Mouse (Mus musculus) lung, adult 2 months (tissue): ENCODE results near the gene Fli1. TPM values are rescaled to one million over a fixed set of nuclear protein-coding genes. Genes with fewer than 3 reads are reported as not detected.
A peak's percentile ranks its signal among the peaks of the same experiment; 100 is the strongest.

ENCODE experiments used
- DNase-seq: peaks from one replicate; pipeline ENCODE4 v3.0.0; 2022
- H3K4me1 ChIP-seq: fragments of 200-500 bp; 2 replicates; pipeline ENCODE4 v1.6.1; 2011; ENCODE audit warnings: low read length; ENCODE audit not compliant: control insufficient read depth, insufficient read depth
- H3K4me3 ChIP-seq: fragments of 200-500 bp; replicated peaks from 2 replicates; pipeline ENCODE3; 2011; ENCODE audit warnings: low read depth, mild to moderate bottlenecking, control low read depth, low read length; ENCODE audit errors: extremely low read depth
- CTCF ChIP-seq: fragments of 200-500 bp; IDR thresholded peaks from 2 replicates; pipeline ENCODE4 v1.5.1; 2011; ENCODE audit warnings: mild to moderate bottlenecking, low read length, control low read depth; ENCODE audit not compliant: insufficient read depth
- POLR2A ChIP-seq: fragments of 200-500 bp; IDR thresholded peaks from 2 replicates; pipeline ENCODE4 v1.6.1; 2011; ENCODE audit warnings: low read depth, mild to moderate bottlenecking, control low read depth, low read length, borderline replicate concordance; ENCODE audit errors: extremely low read depth
- WGBS: fragments of 180-500 bp; shearing (Covaris S2); methylation state at CpG from one replicate; pipeline ENCODE4 v1.1.7; 2018; 5-methylcytosine and 5-hydroxymethylcytosine counted together
- polyA plus RNA-seq: library from polyadenylated mRNA; depleted of rRNA; stranded (reverse); fragments of >200 nt; gene quantifications from 2 replicates; pipeline ENCODE4 v1.2.3, GENCODE M21; 2012

Fli1 gene
- polyA plus RNA-seq, 1 experiment, result 14.1 TPM

DNA sequence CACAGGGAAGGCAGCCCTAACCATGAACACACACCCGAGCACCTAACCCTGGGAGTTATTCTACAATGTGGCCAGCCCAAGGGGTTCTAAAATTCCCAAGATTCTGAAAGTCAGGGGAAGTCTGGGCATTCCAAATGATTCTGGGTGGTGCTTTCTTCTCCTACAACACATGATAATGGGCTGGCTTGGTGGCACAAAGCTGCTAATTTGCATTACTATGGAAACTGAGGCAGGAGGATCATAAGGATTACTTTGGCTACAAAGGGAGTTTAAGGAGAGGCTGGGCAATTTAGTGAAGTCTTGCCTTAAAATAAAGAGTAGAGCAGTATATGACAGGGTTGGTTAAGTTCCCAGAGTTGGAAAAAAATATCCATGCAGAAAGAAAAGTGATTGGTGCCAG lies 127.7 kb downstream of the Fli1 start:
- TF ChIP-seq POLR2A (no peak), CTCF (no peak)
- peaks cover 3% of the 10 kb centered on the region; the same call in 1 of the 2 replicates for H3K4me1 ChIP-seq
- DNase-seq, result no peak
- WGBS, result 86% methylated on average over 1 of the region's 1 CpGs
- H3K4me3 ChIP-seq, result no peak overlapping the region

DNA sequence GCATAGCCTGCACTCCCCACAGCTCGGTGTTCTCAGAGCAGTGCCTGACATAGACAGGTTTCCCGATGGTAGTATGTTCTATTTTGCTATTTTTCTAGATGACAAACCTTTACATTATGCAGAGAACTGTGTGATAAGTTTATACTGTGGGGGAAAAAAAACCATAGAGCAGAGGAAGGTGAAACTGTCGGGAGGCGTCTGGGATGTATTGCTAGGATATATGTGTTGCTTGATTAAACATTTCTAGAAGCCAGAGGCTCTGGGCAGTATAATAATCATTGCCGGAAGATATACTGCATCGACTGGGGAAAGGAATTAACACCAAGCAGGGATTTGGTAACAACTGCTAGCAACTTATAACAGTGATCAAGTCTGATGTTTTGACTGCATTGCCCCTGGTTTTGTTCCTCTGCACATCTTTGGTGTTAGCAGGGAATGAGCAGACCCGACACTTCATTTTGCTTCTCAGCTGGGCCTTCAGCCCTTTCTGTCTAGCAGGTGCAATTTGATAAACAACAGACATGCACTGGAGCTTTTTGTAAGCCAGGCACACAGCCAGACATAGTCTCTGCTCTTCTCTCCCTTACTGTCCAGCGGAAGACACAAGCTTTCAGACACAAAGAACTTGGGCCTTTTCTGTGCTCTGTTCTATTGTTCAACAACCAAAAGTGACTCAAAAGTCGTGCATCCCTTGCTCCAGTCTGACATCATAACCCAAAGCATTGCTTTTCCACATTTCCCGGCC lies 129.7 kb downstream of the Fli1 start:
- TF ChIP-seq POLR2A, result no peak
- TF ChIP-seq CTCF, result no peak
- 60% methylated on average over 10 of the region's 10 CpGs for WGBS
- peaks cover 3% of the 10 kb centered on the region; the same call in 1 of the 2 replicates for H3K4me1 ChIP-seq
- H3K4me3 ChIP-seq, result no peak overlapping the region
- no peak for DNase-seq

DNA sequence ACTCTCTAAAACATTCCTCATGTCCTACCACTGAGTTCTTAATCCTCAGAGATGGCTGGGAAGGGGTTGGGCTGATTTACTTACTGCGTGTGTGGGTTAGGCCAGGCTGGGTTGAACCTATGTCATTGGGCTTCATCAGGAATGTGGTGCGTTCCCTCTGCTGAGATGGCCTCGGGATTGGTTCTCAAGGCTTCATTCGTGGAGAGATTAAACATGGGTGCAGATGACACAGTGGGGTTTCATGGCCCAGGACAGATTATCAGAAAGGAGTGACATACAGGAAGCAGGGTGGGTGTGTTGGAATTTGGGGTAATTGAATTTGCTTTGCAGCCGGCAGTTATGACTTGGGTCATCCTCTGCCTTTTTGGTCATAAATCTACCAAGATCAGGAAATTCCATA lies 131.2 kb downstream of the Fli1 start:
- Histone ChIP-seq H3K4me3 (no peak overlapping the region), H3K4me1 (peaks cover 3% of the 10 kb centered on the region; the same call in 1 of the 2 replicates)
- TF ChIP-seq CTCF (no peak), POLR2A (no peak)
- no peak for DNase-seq
- WGBS, result 82% methylated on average over 5 of the region's 5 CpGs

DNA sequence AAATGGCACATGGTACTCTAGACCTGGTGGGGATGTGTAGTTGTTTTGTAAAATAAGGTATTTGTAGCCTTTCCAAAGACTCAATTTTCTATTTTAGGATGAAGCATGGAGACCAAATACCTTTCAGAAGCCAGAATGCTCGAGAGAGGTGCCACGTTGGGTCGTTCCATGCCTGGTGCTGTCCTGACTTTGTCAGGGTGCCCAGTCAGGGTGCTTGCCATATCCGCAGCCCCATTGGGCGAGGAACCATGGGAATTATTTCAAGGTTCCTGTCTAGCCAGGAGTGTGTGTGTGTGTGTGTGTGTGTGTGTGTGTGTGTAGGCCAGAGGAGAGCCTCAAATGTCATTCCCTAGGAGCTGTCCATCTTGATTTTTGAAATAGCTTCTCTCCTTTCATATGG lies 132.0 kb downstream of the Fli1 start:
- TF ChIP-seq POLR2A (no peak), CTCF (no peak)
- DNase-seq, result no peak
- H3K4me3 ChIP-seq, result no peak overlapping the region
- WGBS, result 91% methylated on average over 5 of the region's 5 CpGs
- peaks cover 3% of the 10 kb centered on the region; the same call in 1 of the 2 replicates for H3K4me1 ChIP-seq

DNA sequence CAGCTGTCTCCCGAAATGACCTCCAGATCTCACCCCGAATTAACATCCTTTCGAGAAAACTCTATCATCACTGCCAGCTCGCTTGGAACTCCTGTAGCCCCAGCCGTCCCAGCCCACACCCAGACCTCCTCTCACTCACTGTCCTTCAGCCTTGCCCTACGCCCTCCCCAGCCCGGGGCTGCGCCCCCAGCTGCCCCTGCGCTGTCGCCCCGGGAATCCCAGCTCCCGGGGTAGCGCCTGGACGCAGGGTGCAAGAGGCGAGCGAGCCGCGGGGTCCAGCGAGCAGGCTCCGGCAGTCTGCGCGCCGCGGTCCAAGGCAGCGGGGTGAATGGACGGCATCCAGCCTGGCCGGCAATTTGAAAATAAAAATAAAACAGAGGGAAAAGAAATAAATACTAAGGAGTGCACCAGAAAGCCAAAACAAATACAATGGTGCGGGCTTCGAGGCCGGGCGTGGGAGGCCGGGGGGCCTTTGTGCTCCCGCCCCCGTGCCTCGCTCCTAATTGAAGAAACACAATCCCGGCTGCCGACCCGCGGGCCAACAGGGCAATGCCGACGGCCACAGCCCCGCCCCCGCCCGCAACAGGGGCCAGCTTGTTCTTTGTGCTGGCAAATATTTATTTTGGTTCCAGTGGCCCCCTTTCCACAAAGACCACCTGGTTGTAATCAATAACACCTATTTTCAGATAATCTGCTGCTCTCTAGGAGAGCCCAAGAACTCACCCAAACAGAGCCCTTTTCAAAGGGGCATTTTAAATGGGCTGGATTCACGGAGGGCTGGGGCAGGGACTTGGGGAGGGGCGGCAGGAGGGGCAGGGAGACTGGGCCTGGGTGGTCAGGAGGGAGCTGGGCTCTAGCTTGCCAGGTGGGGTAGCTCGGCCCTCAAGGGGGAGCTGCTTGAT lies 133.3 kb downstream of the Fli1 start:
- H3K4me3 ChIP-seq, result peak overlapping the region; percentile 6
- no peak for DNase-seq
- no peak for TF ChIP-seq CTCF
- 5% methylated on average over 47 of the region's 47 CpGs for WGBS
- peaks cover 3% of the 10 kb centered on the region; the same call in 1 of the 2 replicates for H3K4me1 ChIP-seq

DNA sequence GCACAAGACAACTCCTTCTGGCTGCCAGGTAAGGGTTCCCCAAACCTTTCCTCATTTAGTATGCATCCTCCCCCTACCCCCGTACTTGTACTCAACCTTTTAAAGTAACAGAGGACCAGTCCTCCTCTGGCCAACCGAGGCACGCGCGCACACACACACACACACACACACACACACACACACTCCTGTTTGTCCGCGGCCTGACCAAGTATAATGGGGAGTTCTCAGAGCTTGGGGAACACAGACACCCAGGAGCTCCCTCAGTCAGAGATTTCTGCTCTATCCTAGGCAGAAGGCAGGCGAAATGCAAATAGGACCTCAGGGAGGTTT lies 134.0 kb downstream of the Fli1 start:
- no peak for DNase-seq
- no peak for TF ChIP-seq POLR2A
- TF ChIP-seq CTCF, result no peak
- H3K4me3 ChIP-seq, result peak overlapping the region; percentile 5
- 44% methylated on average over 8 of the region's 8 CpGs for WGBS
- no peaks in the 10 kb centered on the region; the same call in 1 of the 2 replicates for H3K4me1 ChIP-seq

DNA sequence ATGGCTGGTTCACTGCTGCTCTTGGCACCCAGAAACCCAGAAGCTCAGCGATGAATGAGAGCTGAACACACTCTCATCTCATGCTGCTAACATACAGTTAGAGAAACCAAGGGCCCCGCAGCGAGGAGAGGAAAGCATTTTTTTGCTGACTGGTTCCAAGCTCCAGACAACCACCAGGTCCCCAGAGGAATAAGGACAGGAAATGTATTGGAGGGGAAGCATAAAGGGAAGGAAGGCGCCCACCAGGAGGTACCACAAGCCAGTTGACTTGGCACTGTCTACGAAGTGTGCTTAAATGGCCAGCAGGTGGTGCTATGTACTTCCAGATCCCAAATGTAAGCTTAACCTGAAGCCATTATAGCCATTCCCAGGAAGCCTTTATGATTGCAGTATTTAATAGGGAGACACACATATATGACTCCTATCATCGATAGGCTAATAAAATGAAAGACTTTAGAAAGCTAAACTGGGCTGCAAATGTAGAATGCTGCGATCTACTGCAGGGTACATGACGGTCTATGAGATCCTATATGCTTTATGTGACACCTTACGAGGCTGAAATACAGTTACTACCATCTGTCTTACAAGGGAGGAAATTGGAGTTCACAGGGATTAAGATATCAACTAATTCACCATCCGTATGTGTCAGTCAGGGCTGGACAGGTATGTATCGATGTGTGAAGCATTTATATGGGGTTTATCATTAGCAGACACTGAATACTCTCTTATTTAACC lies 137.3 kb downstream of the Fli1 start:
- TF ChIP-seq CTCF, result peak; percentile 72
- no peak for TF ChIP-seq POLR2A
- peaks cover 6% of the 10 kb centered on the region; the same call in 1 of the 2 replicates for H3K4me1 ChIP-seq
- DNase-seq, result peak; percentile 37
- WGBS, result 38% methylated on average over 11 of the region's 11 CpGs
- H3K4me3 ChIP-seq, result no peak overlapping the region

DNA sequence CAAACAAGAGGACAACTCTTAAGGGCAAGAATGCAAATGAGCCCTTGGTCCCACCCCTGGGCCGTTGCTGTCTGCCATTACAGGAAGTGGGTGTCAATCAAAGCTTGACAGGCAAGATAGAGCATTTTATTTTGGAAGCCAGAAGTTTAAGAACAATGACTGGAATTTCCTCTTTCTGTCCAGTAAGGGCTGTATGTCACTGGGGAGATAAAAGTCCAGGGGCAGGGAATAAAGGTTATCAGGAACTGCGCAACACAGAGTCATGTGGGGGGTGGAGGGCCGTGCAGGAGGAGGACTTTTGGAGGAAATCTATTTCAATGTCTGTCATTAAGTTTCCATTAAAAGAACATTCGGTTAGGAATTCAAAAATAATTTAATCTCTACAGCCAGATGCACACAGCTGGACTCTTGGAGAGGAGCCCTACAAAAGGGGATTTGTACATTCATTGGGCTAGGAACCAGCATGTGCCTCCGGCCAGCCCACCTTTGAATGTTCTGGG lies 141.9 kb downstream of the Fli1 start:
- WGBS, result 26% methylated on average over 5 of the region's 5 CpGs
- TF ChIP-seq POLR2A (no peak), CTCF (no peak)
- H3K4me1 ChIP-seq, result peaks cover 6% of the 10 kb centered on the region; the same call in 1 of the 2 replicates
- H3K4me3 ChIP-seq, result no peak overlapping the region
- no peak for DNase-seq

DNA sequence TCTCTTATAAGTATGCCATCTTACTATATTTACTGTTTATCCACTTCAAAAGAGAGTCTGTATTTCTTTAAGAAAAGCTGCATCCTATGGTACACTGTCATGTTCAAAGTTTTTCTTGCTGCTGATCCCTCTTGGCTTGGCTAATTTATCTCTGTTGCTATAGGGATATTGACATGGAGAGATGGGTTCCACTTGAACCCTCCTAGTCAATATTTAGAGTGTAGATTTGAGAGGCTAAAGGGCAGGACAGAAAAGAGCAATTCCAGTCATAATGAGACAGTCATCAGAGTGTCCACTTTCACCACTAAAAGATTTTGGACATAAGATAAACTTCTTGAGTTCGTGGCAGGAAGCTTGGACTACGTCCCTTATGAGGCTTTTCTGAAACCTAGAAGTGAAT lies 142.4 kb downstream of the Fli1 start:
- Histone ChIP-seq H3K4me1 (peaks cover 6% of the 10 kb centered on the region; the same call in 1 of the 2 replicates), H3K4me3 (no peak overlapping the region)
- no peak for TF ChIP-seq POLR2A
- TF ChIP-seq CTCF, result no peak
- 22% methylated on average over 2 of the region's 2 CpGs for WGBS
- DNase-seq, result no peak
